Mouse (Mus musculus) gastrocnemius, adult 2 months (tissue): ENCODE results near the gene 4933406M09Rik. TPM values are rescaled to one million over a fixed set of nuclear protein-coding genes. Genes with fewer than 3 reads are reported as not detected.

Experiments
- DNase-seq: peaks from one replicate; pipeline ENCODE4 v3.0.0; 2022
- H3K27ac ChIP-seq: fragments of 200-600 bp; 2 replicates; pipeline ENCODE4 v1.8.1; 2022; ENCODE audit warnings: mild to moderate bottlenecking
- H3K4me3 ChIP-seq: fragments of 200-600 bp; 2 replicates; pipeline ENCODE4 v1.8.1; 2022; ENCODE audit warnings: mild to moderate bottlenecking, moderate library complexity
- CTCF ChIP-seq: fragments of 200-600 bp; IDR thresholded peaks from 2 replicates; pipeline ENCODE4 v1.8.1; 2022; ENCODE audit warnings: antibody characterized with exemption, mild to moderate bottlenecking, moderate library complexity
- intact Hi-C: fragments of 180-260 bp; cut with DNase I; formaldehyde crosslinking; loops from one replicate; pipeline ENCODE4 v1.15.1; 2025
- total RNA-seq, 2 experiments: library from RNA; stranded (reverse); gene quantifications; 2 replicates each; pipeline ENCODE4 v1.2.3; 2021

4933406M09Rik gene
- total RNA-seq, 2 experiments from 2014 or later: not detected

DNA sequence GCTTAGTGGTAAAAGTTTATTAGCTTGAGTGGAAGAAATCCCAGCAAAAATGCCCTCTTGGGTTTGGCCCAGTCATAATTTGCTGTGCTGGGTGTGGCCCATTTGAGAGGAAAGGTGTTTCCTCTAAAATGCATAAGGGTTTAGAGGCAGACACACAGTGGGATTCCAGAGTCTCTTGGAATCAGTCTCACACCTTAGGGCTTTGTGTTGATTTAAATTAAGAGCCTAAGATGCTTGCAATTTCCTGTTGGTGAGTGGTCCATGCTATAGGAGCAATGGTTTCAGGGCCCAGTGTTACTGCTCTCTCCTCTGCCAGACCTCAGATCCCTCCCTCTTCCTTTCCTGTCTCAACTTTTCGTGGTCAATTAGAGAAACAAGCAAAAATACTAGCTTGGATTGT, 33.4 kb downstream of the 4933406M09Rik start:
- intact Hi-C loops: loop anchor here (2.0 kb wide), 1 partner anchor 56 kb away; no protein-coding TSS in a partner anchor
- TF ChIP-seq CTCF: no peak
- DNase-seq: no peak
- Histone ChIP-seq H3K27ac (peak overlapping the region; percentile 99), H3K4me3 (peak overlapping the region; percentile 98)

DNA sequence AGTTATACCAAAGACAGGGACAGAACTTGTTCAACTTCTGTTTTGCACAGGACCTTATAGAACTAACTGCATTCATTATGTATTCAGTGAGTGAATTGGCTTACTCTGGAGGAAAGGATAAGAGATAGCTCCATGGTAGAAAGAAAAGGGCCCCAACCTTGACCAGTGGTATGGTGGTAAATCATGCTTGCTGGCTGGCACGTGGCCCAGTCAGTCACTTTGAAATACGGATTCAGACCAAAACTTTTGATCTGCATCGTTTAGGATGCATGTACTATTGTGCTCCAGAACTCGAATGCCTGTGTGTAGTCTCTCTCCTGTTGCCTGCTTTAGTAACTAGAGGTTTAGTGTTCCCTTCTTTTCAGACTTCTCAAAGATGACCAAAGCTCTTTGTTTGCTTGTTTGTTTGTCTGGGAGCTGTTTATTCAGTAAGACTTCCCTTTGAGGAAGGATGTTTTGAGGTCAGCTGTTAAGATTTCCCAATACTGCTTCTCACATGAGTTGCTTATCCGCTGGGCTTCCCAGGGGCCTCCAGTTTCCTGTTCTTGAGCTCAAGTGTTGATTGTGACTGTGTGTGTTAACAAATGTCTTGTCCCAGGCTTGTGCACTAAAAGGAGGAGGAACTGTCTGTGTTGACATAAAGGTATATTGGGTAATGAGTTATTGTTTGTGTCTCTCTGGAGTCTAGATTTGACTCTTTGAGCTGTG, 34.2 kb downstream of the 4933406M09Rik start:
- intact Hi-C loops: loop anchor here (2.0 kb wide), 1 partner anchor 57 kb away; no protein-coding TSS in a partner anchor

DNA sequence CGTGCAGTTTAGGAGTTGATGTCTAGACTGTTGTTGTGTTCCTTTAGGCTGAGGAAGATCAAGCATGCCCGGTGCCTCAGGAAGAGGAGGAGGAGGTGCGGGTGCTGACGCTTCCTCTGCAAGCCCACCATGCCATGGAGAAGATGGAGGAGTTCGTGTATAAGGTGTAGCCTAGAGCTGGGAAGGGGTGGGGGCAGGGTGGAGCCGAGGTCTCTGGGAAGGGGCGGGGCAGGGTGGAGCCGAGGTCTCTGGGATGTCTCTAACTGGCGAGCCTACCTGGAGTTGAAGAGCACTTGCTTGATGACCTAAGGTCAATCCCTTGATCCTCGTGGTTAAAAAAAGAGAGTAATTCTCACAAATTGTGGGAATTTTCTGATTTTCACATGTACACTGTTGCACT, 38.2 kb downstream of the 4933406M09Rik start:
- TF ChIP-seq CTCF: no peak
- no peak overlapping the region for H3K27ac ChIP-seq
- H3K4me3 ChIP-seq: no peak overlapping the region
- DNase-seq: no peak
- intact Hi-C loops: no loop called here

More for the DNA sequence above, 34.2 kb downstream of the 4933406M09Rik start:
- no peak for DNase-seq
- H3K27ac ChIP-seq: peak overlapping the region; percentile 99
- TF ChIP-seq CTCF: no peak
- H3K4me3 ChIP-seq: peak overlapping the region; percentile 98

- no peak for TF ChIP-seq CTCF
- no peak overlapping the region for H3K4me3 ChIP-seq
- intact Hi-C loops: no loop called here
- no peak overlapping the region for H3K27ac ChIP-seq
- no peak for DNase-seq
These were observed 40.5 kb downstream of the 4933406M09Rik start for GRCm38 (mm10) chr1:134426289-134426688.

DNA sequence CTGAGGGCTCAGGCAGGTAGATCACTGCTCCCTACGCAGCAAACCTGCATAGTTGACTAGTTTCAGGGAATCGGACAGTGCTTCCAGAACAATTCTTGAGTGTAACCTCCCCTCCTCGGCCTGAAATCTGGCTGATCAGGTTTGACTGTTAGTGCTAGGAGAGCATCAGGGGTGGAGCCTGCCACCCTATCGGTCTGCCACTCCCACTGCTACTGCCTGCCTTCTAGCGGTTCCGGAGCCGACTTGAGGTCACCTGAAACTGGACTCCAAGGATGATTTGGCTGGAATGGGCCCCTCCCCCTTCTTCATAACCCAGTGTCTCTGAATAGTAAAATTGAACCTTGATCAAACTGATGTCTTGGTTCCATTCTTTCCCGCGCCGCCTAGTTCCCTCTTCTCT, 47.3 kb downstream of the 4933406M09Rik start:
- TF ChIP-seq CTCF: no peak
- Histone ChIP-seq H3K27ac (no peak overlapping the region), H3K4me3 (no peak overlapping the region)
- no peak for DNase-seq
- intact Hi-C loops: no loop called here

DNA sequence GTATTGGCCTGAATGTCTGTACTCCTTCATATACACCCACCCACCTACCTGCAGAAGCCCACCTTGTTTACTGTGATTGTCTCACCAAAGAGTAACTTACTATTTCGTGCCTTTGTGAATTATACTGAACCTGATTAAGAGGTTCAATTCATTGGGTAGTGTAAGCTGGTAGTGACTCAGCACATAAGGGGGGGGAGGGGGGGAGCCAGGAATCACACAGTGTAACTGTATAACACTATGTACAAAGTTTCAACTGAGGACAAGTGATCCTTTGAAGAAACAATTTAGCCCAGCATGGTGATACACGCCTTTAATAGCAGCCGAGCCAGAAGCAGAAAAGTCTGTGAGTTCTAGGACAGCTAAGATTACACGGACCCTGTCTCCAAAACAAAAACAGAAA, 47.7 kb downstream of the 4933406M09Rik start:
- no peak for TF ChIP-seq CTCF
- Histone ChIP-seq H3K27ac (no peak overlapping the region; the same call in 1 of the 2 replicates), H3K4me3 (no peak overlapping the region)
- DNase-seq: no peak
- intact Hi-C loops: no loop called here

- Histone ChIP-seq H3K4me3 (no peak overlapping the region), H3K27ac (no peak overlapping the region)
- peak; percentile 51 for TF ChIP-seq CTCF
- DNase-seq: peak; percentile 31
- intact Hi-C loops: loop anchor here (5.0 kb wide), 1 partner anchor 68 kb away; no protein-coding TSS in a partner anchor
These were observed 49.7 kb downstream of the 4933406M09Rik start for GRCm38 (mm10) chr1:134435414-134435813.

GRCm38 (mm10) chr1:134440437-134440836, 54.7 kb downstream of the 4933406M09Rik start:
- Histone ChIP-seq H3K4me3 (no peak overlapping the region), H3K27ac (no peak overlapping the region)
- TF ChIP-seq CTCF: no peak
- DNase-seq: no peak
- intact Hi-C loops: no loop called here

Other genes starting within 250 kb of the 4933406M09Rik start
- gene Chil1, start 203.8 kb upstream of the 4933406M09Rik start, total RNA-seq: 1 to 10 TPM; 1.8 to 6.9 TPM
- gene Mybph, start 192.5 kb upstream of the 4933406M09Rik start, total RNA-seq: 100 to 1,000 TPM; 192 to 318 TPM
- under 1 TPM; 0.20 to 0.31 TPM for gene Adora1, start 150.5 kb upstream of the 4933406M09Rik start, total RNA-seq
- 10 to 100 TPM; 11.6 to 34.5 TPM for gene Myog, start 96.0 kb upstream of the 4933406M09Rik start, total RNA-seq
- gene Ppfia4, start 53.0 kb upstream of the 4933406M09Rik start, total RNA-seq: under 1 TPM; 0.42 to 0.46 TPM
- 10 to 100 TPM; 12.3 to 12.4 TPM for gene Tmem183a, start 24.0 kb upstream of the 4933406M09Rik start, total RNA-seq
- gene Cyb5r1, start 19.6 kb downstream of the 4933406M09Rik start, total RNA-seq: 10 to 100 TPM; 82.3 to 84.1 TPM
- gene Adipor1, start 29.4 kb downstream of the 4933406M09Rik start, total RNA-seq: 100 to 1,000 TPM; 163 to 196 TPM
- gene Klhl12, start 69.6 kb downstream of the 4933406M09Rik start, total RNA-seq: 10 to 100 TPM; 17.9 to 20.6 TPM
- gene Rabif, start 108.7 kb downstream of the 4933406M09Rik start, total RNA-seq: 1 to 10 TPM; 5.5 to 6.7 TPM
- gene Mgat4e, start 163.7 kb downstream of the 4933406M09Rik start, total RNA-seq: not detected
- 1 to 10 TPM; 9.7 to 9.8 TPM for gene Kdm5b, start 174.2 kb downstream of the 4933406M09Rik start, total RNA-seq